Mouse (Mus musculus): ENCODE results near the gene Hist1h2bj. TPM values are rescaled to one million over a fixed set of nuclear protein-coding genes. Genes with fewer than 3 reads are reported as not detected.

The Hist1h2bj gene
- polyA plus RNA-seq, 1 experiment from 2014 or later = 6.8 TPM

DNA sequence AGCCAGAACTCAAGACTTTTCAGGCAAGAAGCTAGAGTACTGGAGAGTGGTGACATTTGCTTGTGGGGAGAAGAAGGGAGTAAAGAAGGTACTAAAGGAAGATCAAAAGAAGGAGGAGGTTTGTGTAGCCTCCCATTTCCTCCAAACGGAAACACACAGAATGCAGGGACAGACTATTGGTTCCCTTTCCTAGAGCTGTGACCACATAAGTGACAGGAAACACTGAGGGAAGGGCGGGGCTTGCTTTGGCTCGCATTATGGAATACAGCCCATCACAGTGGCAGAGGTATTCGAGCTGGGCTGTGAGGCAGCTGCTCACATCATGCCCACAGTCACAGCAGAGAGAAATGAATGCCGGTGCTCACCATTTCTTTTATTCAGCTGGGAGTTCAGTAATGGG, 41.2 kb upstream of the Hist1h2bj start:
- H3K36me3 ChIP-seq = no peaks in the 10 kb centered on the region
- H3K4me1 ChIP-seq = peaks cover 22% of the 10 kb centered on the region
- H3K27me3 ChIP-seq = peaks cover 100% of the 10 kb centered on the region
- no peak overlapping the region for H3K27ac ChIP-seq (replicated peaks)
- no peak overlapping the region for H3K4me3 ChIP-seq
- no peak overlapping the region for H3K9ac ChIP-seq (replicated peaks)
- ATAC-seq (replicated peaks) = no peak
- H3K9me3 ChIP-seq = no peaks in the 10 kb centered on the region
- 29% methylated on average over 5 of the region's 5 CpGs for WGBS
- H3K4me2 ChIP-seq (replicated peaks) = no peak overlapping the region

DNA sequence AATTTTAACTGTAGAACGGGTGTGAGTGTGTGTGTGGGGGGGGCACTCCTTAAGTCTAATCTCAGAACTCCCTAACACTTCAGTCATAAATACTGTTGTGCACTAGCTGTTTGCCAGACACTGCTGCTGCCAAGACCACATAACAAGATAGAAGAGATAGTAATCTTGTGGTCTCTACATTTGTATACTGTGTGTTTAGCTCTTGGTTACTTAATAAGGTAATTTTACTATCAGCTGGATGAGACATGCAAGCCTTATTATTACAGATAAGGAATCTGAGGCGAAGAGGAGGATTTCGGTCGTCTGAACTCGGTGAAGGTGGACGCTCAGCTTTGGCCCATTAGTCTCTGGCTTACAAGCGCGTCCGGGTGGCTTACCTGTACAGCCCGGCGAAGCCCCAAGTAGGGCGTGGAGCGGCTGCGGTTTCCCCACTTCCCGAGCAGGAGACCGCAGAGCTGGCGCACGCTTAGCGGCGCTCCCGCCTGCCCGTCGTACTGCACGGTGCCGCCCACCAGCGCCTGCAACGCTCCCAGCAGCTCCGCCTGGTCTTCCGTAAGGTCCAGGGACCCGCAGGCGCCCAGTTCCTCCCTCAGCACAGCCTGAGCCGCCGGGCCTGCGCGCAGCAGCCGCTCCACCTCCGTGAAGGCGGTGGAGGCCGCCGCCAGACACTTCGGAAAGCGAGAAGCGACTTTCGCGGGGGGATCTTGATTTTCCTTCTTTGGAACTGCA, 37.2 kb upstream of the Hist1h2bj start:
- Histone ChIP-seq H3K4me1 (peaks cover 19% of the 10 kb centered on the region), H3K27me3 (peaks cover 99% of the 10 kb centered on the region), H3K36me3 (no peaks in the 10 kb centered on the region), H3K4me2 (replicated peaks) (peak overlapping the region; percentile 96), H3K27ac (replicated peaks) (no peak overlapping the region), H3K9me3 (no peaks in the 10 kb centered on the region), H3K9ac (replicated peaks) (peak overlapping the region; percentile 29; the same call in 1 of the 2 replicates), H3K4me3 (peak overlapping the region; percentile 49)
- WGBS = under 1% methylated on average over 45 of the region's 45 CpGs
- ATAC-seq (replicated peaks) = peak; percentile 74

- Histone ChIP-seq H3K9me3 (no peaks in the 10 kb centered on the region), H3K27me3 (peaks cover 97% of the 10 kb centered on the region), H3K36me3 (no peaks in the 10 kb centered on the region), H3K4me3 (peak overlapping the region; percentile 49), H3K27ac (replicated peaks) (no peak overlapping the region), H3K4me2 (replicated peaks) (peak overlapping the region; percentile 96), H3K9ac (replicated peaks) (no peak overlapping the region), H3K4me1 (peaks cover 19% of the 10 kb centered on the region)
- WGBS = under 1% methylated on average over 38 of the region's 38 CpGs
- peak; percentile 75; the same call in 1 of the 2 replicates for ATAC-seq (replicated peaks)
Measured at GRCm38 (mm10) chr13:22006334-22007120, 36.5 kb upstream of the Hist1h2bj start.

DNA sequence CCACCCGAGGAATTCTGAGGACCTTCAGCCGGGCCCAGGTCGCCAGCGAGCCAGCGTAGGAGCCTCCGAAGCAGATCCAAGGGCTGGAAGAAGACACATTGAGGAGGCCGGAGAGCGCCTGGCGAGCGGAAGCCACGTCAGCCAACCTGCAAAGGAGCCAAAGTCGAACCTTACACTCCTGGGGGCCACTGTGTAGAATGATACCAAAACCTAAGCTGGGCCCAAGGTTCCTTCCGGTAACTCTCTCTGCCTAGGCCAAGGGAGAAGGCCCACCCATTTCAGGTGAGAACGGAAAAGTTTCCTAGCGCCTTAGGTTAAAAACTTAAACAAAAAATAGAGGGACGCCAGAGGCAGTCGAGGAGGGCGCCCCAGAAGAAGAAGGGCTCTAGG, 35.9 kb upstream of the Hist1h2bj start:
- peak overlapping the region; percentile 49 for H3K4me3 ChIP-seq
- ATAC-seq (replicated peaks) = no peak
- peak overlapping the region; percentile 96 for H3K4me2 ChIP-seq (replicated peaks)
- H3K9ac ChIP-seq (replicated peaks) = no peak overlapping the region
- peaks cover 95% of the 10 kb centered on the region for H3K27me3 ChIP-seq
- no peaks in the 10 kb centered on the region for H3K36me3 ChIP-seq
- no peaks in the 10 kb centered on the region for H3K9me3 ChIP-seq
- no peak overlapping the region for H3K27ac ChIP-seq (replicated peaks)
- 3% methylated on average over 18 of the region's 18 CpGs for WGBS
- H3K4me1 ChIP-seq = peaks cover 19% of the 10 kb centered on the region

DNA sequence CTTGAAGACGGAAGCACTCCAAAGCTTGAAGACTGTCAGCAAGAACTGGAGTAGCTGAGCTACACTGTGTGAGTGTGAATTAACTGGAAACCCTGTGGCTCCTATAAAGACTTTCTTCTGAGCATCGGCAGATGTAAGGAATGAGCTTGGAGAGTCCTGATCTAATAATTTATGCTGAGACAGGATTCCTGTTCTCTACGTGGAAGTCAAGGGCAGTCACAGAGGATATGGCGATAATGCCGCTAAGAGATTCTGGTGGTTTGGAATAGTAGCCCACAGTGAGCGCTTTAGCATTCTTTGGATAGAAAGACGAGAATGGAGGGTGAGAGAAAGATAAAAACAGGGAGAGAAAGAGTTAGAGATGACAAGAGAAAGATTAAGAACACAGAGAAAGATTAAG, 35.1 kb upstream of the Hist1h2bj start:
- no peak overlapping the region for H3K9ac ChIP-seq (replicated peaks)
- 51% methylated on average over 7 of the region's 7 CpGs for WGBS
- H3K27ac ChIP-seq (replicated peaks) = no peak overlapping the region

GRCm38 (mm10) chr13:22008707-22009106, 34.3 kb upstream of the Hist1h2bj start:
- H3K4me3 ChIP-seq = no peak overlapping the region
- 72% methylated on average over 3 of the region's 3 CpGs for WGBS
- no peak overlapping the region for H3K27ac ChIP-seq (replicated peaks)
- peaks cover 92% of the 10 kb centered on the region for H3K27me3 ChIP-seq
- no peak for ATAC-seq (replicated peaks)
- H3K9ac ChIP-seq (replicated peaks) = no peak overlapping the region
- peaks cover 19% of the 10 kb centered on the region for H3K4me1 ChIP-seq
- no peaks in the 10 kb centered on the region for H3K9me3 ChIP-seq
- H3K4me2 ChIP-seq (replicated peaks) = no peak overlapping the region
- H3K36me3 ChIP-seq = no peaks in the 10 kb centered on the region

More for the DNA sequence above, 35.1 kb upstream of the Hist1h2bj start:
- no peaks in the 10 kb centered on the region for H3K36me3 ChIP-seq
- H3K4me3 ChIP-seq = no peak overlapping the region
- no peak overlapping the region for H3K4me2 ChIP-seq (replicated peaks)
- peaks cover 19% of the 10 kb centered on the region for H3K4me1 ChIP-seq
- peaks cover 94% of the 10 kb centered on the region for H3K27me3 ChIP-seq
- H3K9me3 ChIP-seq = no peaks in the 10 kb centered on the region
- ATAC-seq (replicated peaks) = no peak

GRCm38 (mm10) chr13:22009642-22010041, 33.4 kb upstream of the Hist1h2bj start, which contains the start of gene Prss16:
Prss16 (minus strand) TSS chr13:22009742.
- H3K4me3 ChIP-seq = no peak within 1 kb of the TSS
- H3K27ac ChIP-seq (replicated peaks) = no peak within 1 kb of the TSS
- no peaks in the 10 kb centered on the region for H3K9me3 ChIP-seq
- H3K27me3 ChIP-seq = peaks cover 91% of the 10 kb centered on the region
- 46% methylated on average over 7 of the region's 7 CpGs for WGBS
- H3K4me2 ChIP-seq (replicated peaks) = no peak within 1 kb of the TSS
- H3K4me1 ChIP-seq = peaks cover 23% of the 10 kb centered on the region
- no peaks in the 10 kb centered on the region for H3K36me3 ChIP-seq
- H3K9ac ChIP-seq (replicated peaks) = no peak within 1 kb of the TSS
- no peak for ATAC-seq (replicated peaks)

GRCm38 (mm10) chr13:22013716-22014115, 29.3 kb upstream of the Hist1h2bj start:
- Histone ChIP-seq H3K4me1 (0 out of 2 replicates have a peak, but pooled peaks cover 6% of the 10 kb centered on the region), H3K4me2 (replicated peaks) (no peak overlapping the region), H3K9me3 (0 out of 2 replicates have a peak, but pooled peaks cover 3% of the 10 kb centered on the region), H3K27ac (replicated peaks) (no peak overlapping the region), H3K4me3 (no peak overlapping the region), H3K36me3 (no peaks in the 10 kb centered on the region), H3K9ac (replicated peaks) (no peak overlapping the region; the same call in 1 of the 2 replicates), H3K27me3 (peaks cover 81% of the 10 kb centered on the region)
- whole genome bisulfite sequencing = 20% methylated on average over 13 of the region's 13 CpGs
- ATAC-seq (replicated peaks) = no peak

DNA sequence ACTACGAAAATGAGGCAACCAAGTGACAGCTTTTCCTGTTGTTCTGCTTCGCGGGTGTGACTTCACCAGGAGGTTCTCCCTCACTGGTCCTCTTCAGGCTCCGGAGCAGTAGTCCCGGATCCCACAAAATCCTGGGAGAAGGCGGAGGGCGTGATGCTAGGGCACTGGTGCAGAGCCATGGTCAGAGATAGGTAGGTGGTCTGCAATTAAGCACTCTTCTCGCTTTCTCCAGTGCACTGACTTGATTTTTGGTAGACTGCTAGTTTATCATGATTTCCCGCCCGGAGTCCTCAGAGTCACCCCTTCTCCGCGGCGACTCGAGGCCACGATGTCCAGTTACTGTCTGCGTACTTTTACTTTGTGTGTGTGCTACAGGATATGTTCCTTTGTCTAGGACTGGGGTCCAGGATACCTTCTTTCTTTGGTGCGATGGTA, 28.6 kb upstream of the Hist1h2bj start:
- H3K4me2 ChIP-seq (replicated peaks) = no peak overlapping the region
- no peak for ATAC-seq (replicated peaks)
- H3K9ac ChIP-seq (replicated peaks) = no peak overlapping the region
- H3K36me3 ChIP-seq = no peaks in the 10 kb centered on the region
- no peak overlapping the region for H3K27ac ChIP-seq (replicated peaks)
- H3K4me1 ChIP-seq = 0 out of 2 replicates have a peak, but pooled peaks cover 6% of the 10 kb centered on the region
- H3K9me3 ChIP-seq = 0 out of 2 replicates have a peak, but pooled peaks cover 3% of the 10 kb centered on the region
- WGBS = 15% methylated on average over 17 of the region's 17 CpGs
- 0 out of 2 replicates have a peak overlapping the region, but pooled peaks have one; percentile 2 for H3K4me3 ChIP-seq
- H3K27me3 ChIP-seq = peaks cover 81% of the 10 kb centered on the region

DNA sequence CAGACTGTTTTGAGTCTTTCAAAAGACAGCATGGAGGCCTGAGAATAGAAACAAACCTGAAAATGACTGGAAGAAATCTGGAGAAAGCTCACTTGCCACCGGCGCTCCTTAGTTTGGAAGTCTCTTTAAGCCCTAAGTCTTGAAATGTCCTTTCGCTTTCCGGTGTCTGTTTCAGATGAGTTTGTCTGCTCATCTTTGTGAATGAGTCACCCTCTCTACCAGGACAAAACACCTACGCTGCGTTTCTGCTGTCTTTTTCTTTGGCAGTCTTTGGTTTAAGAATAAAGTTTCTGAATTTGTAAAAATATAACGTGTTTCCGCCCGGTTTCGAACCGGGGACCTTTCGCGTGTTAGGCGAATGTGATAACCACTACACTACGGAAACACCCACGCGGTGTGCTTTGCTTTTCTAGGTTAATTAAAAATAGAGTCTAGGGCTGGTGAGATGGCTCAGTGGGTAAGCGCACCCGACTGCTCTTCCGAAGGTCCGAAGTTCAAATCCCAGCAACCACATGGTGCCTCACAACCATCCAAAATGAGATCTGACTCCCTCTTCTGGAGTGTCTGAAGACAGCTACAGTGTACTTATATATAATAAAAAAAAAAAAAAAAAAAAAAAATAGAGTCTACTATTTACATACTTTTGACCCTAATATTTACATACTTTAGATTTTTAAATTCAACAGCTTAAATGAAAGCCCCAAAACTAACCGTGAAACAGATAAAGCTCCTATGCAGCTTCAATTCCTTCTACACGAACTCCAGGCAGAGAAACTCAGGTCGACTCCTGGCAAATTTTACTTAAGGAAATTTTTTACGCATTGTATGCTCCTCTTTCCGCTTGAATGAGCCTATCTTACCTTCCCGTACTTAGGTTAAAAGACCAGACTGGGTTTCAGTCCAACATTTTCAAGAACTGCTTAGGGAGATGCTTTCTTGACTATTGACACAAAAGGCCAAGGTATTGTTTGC, 27.2 kb upstream of the Hist1h2bj start:
- no peak overlapping the region for H3K4me3 ChIP-seq
- peak; percentile 67; the same call in 1 of the 2 replicates for ATAC-seq (replicated peaks)

More for the DNA sequence above, 27.2 kb upstream of the Hist1h2bj start:
- peaks cover 80% of the 10 kb centered on the region for H3K27me3 ChIP-seq
- peaks cover 18% of the 10 kb centered on the region for H3K4me1 ChIP-seq
- no peaks in the 10 kb centered on the region for H3K36me3 ChIP-seq
- no peak overlapping the region for H3K27ac ChIP-seq (replicated peaks)
- no peak overlapping the region for H3K9ac ChIP-seq (replicated peaks)
- 0 out of 2 replicates have a peak, but pooled peaks cover 3% of the 10 kb centered on the region for H3K9me3 ChIP-seq
- no peak overlapping the region for H3K4me2 ChIP-seq (replicated peaks)
- 14% methylated on average over 27 of the region's 27 CpGs for WGBS

All from forebrain, embryonic 15.5 days (tissue).